Mouse (Mus musculus) retina, postnatal 7 days (tissue): ENCODE results near the gene Cd59b.
"Not testable (repeated sequence)": the region's sequence is repeated elsewhere in the genome, so short reads cannot be mapped to it uniquely, and the experiment has no call there.

ENCODE experiments used
- DNase-seq: peaks from one replicate; pipeline ENCODE4 v3.0.0-alpha.2; 2012; ENCODE audit warnings: low read depth, low spot score

Gene Cd59b

DNA sequence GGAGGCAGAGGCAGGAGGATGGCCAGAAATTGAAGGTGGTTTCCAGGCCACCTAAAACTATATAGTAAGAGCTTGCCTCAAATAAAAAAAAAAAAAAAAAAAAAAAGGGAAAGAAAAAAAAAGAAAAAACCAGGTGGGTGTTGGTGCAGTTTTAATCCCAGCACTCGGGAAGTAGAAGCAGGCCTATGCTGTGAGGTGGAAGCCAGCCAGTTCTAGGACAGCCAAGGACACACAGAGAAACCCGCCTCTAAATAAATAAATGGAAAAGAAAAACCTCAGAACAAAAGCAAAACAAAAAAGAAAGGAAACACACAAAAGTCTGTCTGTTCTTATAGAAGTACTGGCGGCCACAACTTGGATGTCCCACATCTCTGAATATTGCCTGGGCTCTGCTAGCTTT is 45.2 kb downstream of the Cd59b start:
- no peak for DNase-seq

DNA sequence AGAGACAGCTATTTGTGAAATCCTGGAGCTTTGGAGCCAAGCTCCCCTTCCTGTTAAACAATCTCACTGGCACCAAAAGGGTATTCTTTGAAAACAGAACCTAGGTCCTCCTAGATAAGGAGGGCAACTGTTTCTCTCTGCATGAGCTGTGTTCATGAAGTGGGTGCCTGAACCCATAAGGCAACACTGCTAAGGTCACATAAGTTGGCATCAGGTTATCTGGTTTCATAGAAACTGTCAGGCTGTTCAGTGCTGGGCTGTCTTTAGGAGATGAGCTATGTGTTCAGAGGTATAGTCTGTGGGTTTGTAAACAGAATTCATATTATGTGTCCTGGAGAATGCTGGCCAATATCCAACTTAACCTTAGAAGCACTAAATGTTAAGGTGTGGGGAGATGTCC is 47.5 kb downstream of the Cd59b start:
- DNase-seq, result not testable (repeated sequence)

DNA sequence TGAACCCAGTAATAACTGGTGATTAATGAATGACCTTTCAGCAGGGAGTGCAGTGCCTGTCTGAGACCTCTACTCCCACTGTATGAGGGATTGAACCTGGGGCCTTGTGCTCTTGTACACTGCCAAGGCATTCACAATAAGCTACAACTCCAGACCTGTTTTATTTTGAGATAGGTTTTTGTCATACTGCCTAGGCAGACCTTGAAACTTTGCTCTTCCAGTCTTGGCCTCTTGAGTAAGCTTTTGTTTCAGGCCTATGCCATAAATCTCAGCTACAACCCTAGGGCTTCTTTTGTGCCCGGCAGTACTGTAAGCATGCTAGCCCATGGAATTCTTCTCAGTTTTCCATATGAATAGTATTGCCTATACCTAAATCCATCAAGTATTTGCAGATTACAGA is 49.4 kb downstream of the Cd59b start:
- no peak for DNase-seq

DNA sequence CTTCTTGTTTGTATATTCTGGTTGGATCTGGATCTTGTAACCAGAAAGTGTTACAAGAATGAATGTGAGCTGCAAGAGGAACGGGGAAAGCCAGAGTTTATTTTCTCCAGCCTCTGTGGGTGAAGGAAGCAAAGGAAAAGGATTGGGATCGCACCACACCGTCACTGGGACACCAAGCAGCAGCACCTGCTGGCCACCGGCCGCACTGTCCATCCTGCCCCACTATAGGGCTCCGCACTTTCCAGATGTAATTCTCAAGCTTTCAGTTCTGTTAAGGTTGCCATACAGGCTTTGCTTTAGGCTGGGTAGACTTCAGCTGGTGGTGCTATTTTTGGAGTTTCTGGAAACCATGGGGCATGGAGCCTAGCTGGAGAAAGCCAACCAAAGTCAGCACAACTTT is 50.7 kb downstream of the Cd59b start:
- DNase-seq, result no peak

DNA sequence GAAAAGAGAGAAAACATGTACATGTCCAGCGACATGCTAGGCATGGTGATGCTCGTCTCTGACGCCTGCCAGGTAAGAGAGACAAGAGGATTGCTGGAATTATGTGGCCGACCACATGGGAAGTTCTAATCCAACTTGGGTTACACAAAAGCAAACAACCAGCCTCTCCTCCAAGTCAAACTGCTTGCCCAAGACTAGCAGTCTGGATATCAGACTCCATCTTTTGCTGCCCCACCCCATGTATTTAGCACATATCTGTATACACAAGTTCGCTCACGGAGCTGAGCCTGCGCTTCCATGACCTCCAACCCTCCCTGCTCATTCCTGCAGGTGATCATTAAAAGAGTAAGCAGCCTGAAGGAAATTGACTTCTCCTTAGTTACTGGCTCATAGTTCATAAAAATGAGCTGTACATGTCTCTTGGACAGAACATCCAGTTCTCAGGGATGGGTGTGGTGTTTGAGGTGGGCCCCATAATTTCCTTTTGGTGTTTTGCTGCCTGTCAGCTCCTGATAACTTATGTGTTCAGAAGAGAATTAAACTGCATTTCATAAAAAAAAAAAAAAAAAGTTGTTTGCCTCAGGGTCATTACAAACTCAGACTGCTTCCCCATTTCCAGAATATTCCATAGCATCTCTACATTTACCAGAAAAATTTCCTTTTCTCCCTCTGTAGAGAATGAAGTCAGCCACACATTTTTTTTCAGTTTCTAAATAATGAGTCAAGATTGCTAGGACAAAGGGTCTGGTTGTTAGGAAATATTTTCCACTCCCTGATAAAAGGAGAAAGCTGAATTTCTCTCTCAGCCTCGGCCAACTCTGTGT is 52.2 kb downstream of the Cd59b start:
- DNase-seq, result no peak

DNA sequence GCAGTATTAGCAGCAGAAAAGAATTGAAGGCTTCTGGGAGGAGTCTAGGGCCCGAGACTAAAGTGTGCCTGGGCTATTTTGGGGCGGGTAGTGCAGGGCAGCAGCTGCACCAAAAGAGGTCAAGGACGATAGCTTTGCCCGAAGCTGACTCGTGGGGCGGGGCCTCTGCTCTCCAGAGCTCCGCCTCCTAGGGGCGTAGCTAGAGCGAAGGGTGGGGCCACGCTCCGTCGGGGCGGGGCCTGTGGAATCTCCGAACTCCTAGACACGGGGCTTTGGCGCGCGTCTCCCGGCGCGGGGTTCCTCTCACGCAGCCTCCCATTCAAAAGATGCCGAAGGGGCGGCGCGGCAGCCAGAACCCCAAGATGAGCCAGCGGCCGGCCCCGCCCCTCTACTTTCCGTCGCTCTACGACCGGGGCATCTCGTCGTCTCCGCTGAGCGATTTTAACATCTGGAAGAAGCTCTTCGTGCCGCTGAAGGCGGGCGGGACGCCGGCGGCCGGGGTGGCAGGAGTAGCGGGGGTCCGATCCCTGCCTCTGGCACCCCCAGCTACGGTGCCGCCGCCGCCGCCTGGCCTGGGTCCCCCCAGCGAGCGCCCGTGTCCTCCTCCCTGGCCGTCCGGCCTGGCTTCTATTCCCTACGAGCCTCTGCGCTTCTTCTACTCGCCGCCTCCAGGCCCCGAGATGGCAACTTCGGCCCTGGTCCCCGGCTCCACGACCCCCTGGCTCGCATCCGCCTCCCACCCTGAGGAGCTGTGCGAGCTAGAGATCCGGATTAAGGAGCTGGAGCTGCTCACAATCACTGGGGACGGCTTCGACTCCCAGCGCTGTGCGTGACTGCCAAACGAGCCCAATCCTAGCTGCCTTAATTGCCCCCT is 53.1 kb downstream of the Cd59b start, which contains the start of gene A930018P22Rik:
A930018P22Rik (plus strand) TSS at position 265 of the 874 bp plus-strand sequence.
- peak; percentile 81 for DNase-seq

DNA sequence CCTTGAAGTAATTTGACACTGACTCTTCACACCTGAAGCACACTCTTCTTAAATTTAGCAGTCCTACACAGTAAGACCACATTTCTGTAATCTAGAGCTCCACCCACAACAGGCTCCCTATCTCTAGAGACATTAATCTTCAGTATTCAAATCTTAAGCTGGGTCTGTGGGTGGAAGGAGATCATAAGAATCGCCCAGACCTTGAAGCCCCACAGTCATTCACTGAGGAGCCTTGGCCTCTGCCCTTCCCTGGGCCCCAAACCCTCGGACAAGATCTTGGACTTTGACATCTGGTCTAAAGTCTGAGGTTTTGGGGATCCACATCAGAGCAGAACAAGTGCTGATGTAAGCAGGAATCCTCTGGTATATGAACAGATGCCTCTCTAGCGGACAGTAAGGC is 53.9 kb downstream of the Cd59b start:
- no peak for DNase-seq

DNA sequence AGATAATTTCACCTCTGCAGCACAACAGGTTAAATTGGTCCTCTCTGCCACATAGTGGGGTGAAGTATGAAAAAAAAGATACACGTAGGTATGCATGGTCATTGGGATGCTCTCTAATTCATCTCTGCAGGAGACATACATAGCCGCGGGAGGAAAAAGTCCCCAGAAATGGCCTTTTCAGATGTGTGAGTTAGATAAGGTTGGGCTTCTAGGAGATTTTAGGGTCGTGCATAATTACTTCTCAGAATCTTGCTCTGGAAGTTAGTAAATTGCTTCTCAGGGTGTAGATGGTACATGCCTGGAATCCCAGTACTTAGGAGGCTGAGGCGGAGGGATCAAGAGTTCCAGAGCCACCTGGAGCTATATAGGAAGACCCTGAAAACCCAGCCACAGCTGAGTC is 54.4 kb downstream of the Cd59b start:
- DNase-seq, result no peak

DNA sequence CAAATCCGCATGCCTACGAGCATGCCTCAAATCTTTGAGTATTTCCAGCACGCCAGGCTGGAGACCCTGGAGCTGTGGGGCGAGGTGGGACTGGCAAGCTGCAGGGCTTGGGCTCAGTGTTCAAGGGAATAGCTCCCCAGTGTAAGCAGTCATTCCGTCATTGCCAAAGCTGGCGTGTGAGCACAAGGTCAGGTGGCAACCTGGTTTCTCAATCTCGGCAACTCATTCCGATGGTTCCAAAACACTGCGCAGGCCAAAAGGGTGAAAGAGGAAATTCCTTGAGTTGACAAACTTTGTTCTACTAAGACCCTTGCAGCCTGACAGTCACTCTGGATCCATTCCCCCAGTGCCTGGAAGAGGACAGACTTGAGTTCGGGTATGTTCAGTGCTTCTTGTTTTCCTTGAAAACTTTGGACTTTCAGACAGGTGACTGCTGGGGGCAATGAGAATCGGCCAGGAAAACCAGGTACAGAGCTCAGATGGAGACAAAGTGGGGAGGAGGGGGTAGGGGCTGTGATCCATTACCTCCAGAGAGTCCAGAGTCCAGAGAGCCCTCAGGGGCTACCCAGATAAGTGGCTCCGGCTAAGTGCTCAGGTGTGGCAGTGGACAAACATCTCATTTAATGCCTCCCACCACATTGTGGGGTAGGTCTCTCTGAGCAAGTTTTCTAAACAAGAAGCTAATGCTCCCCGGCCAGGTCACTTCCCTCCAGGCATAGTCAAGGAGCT is 59.3 kb downstream of the Cd59b start:
- no peak for DNase-seq

DNA sequence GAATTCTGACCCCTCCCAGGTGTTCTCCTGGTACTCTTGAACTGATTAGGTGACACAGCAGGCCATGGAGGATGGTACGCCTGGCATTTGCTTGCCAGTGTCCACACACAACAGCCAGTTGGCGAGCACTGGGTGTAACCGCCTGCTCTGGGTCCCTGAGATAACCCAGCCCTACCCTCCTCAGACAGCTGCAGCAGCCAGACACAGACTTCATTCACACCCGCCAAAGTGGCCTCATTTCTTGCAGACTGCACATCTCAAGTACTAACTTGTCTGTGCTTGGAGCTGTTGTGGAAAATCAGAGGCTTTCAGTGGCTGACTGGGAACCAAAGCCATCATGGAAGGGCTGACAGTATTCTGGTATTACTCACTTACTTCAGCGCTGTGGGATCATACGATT is 60.5 kb downstream of the Cd59b start:
- DNase-seq, result no peak

DNA sequence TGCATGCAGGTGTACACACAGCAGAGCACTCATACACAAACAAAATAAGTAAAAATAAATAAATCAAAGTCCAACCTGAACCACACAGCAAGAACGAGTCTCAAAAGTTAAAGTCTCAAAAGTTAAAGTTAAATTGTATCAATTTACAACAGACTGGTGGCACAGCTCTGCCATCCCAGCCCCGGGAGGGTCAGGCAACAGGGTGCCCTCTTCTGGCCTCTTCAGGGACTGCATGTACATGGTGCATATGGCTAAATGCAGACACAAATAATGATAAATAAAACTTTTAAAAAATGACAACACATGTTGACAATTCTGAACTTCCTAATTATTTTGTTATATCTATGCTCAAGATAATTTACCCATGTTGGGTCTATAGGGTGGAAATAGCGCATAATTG is 61.3 kb downstream of the Cd59b start:
- DNase-seq, result no peak

DNA sequence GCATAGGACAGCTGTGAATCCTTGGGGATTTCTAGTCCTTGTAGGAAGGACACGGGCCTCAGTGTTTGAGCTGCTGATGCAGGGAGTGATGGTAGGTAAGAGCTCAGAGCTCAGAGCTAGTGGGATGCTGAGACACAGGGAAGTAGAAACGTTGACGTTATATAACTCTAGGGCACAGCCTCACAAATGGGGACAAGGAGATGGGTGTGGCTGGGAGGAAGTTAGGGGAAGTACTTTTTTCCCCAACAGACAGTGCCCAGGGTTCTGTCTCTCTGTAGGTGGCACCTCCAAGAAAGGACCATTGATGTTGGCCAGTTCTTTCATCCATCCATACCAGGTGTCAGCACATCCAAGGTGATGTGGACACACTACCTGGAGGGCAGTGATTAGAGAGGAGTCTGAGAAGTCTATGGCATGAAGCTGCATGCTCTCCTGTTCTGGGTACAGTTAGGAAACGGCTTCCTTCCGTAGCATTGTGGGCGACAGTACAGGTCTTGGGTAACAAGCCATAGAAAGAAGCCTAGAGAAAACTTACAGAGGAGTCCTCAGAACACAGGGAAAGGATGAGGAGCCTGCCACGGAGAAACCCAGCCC is 62.7 kb downstream of the Cd59b start:
- DNase-seq, result no peak

DNA sequence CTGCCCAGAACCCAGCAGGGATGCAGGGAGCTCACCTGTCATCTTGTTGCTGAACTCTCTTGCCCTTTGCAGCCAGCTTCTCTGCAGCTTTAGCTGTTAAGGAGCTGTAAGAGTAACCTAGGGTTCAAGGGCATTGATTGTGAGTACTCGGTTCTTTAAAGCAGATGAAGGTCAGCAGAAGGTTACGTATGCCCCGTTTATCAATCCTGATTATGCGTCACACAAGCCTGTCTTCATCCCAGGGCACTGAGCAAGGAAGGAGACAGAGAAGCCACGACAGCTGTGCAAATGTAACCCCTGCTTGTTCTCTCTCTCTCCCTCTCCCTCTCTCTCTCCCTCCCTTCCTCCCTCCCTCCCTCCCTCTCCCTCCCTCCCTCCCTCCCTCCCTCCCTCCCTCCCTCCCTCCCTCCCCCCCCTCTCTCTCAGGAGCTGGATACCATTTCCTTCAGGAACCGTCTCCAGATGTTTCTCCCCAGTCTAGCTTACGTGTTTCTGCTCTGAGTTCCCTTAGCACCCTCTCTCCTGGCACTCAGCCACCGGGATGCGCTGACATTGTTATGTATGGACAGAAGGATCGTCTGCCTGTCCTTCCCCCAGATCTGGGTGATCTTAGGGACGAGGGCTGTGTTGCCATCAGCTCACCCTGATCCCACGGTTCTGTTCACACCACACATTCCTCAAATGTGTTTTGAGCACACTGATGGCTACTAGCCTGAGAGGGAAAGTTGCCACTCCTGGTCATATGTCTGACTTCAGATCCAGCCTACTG is 63.6 kb downstream of the Cd59b start:
- no peak for DNase-seq

DNA sequence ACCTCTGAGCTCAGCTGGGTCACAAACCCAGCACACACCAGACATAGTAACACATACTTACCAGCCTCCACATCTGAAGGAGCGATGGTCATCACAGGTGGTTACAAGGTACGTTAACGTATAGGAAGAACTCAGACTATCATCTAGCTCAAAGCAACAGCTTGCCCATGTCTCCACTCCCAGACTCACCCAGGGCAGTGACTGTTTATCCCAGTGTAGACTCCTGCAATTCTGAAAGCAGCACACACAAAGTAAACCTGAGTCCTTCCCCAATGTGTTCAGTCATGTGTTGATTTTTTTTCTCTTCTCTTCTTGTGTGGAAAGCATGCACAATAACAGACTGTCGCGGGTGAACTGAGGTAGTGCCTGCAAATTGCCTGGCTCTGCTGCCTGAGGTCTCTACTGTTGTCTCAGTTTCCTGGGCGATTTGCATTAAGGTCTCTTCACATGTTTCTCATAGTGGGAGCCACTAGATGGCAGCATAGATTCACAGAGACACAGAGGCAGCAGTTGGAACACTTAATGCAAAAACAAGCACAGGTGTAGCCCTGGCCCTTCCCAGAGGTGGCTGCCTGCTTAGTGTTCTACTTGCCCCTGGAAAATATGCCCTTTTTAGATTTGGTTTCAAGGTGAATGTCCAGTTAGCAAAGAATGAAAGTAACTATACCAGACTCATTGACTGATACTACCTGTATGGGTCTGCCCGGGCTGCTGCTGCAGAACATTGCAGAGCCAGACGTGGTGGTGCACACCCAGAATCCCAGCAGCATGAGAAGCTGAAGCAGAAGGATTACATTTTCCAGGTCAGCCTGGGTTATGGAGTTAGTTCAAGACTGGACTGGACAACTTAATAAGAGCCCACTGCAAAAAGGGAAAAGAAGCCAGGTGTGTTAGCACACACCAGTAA is 64.8 kb downstream of the Cd59b start:
- DNase-seq, result peak; percentile 72

DNA sequence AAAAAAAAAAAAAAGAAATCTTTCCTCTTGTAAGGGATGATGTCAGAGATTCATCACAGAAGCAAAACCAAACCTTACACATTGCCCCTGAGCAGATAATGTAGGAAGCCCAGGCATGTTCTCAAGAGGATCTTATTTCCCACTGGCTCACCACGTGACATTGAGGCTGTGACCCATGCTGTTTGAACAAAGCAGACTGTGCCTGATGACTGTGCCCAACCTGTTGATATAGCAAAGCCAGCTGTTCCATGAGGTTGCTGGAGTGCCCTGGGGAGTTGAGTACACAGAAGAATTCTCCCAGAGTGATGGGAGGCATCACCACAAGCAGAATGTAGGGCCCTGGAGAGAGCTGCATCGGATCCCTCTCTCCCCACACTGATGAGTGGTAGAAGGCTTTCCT is 66.3 kb downstream of the Cd59b start:
- DNase-seq, result no peak
